Mouse (Mus musculus): ENCODE data around the gene Mfsd11.
"Not testable (repeated sequence)": the region's sequence is repeated elsewhere in the genome, so short reads cannot be mapped to it uniquely, and the experiment has no call there.

Mfsd11 gene

DNA sequence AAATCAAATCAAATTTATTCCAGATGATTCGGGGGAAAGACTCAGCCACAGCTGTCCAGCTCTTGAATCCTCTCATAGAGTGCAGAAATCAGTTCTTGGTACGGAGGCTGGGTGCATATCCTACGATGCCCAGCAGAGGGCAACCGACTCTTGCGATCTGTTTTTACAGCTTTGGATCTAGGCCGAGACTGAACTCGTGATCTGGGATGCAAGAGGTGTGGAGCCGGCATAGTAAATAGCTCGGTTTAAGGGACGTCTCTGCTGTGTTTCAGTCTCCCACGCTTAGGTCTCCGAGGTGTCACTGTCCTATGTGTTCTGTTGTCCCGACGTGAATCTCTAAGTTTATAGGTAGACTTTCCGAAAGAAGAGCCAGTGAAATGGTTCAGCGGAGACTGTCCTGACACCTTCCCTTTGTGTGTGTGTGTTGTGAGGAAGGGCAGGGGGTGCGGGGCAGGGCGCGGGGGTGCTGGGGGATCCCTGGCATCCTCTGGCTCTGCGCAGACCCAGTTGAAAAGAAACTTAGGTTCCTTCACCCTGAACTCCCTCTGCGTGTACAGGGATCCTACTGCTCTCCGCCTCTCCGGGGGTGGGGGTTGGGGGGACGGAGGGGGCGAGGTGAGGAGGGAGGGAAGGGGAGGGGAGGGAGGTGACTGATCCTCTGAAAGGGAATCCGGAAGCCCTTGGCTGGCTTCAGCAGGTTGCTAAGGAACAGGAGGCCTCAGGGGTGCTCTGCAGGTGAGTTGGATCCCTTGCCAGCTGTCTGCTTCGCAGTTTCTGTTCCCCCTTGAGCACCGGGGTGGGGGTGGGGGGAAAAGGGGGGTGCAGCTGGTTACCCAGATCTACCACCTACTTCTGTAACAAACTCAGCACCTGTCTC is 33.3 kb downstream of the Mfsd11 start:
- peak; percentile 80 to 84 for DNase-seq

- no peak for DNase-seq
Measured at GRCm38 (mm10) chr11:116887136-116887535, 34.9 kb downstream of the Mfsd11 start.

- no peak for DNase-seq
Measured at GRCm38 (mm10) chr11:116893532-116894442, 41.5 kb downstream of the Mfsd11 start.

DNA sequence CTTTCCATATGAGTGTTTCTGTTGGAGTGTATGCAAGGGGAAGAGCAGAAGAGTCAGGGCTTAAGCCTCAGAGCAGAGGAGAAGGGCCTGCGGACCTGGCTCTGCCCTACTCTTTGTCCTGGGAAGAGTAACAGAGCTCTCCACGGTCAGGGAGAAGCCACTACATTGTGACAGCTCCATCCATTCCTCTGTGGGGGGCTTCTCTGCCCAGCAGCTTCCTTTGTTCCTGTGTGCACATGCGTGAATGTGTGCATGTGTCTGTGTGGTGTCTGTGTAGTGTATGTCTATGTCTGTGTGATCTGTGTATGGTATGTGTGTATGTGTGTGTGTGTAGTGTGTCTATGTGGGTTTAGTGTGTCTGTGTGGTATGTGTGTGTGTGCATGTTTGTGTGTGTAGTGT is 43.2 kb downstream of the Mfsd11 start:
- no peak for DNase-seq

- DNase-seq, result no peak
Measured at GRCm38 (mm10) chr11:116899247-116899646, 47.0 kb downstream of the Mfsd11 start.

GRCm38 (mm10) chr11:116902588-116902987 is 50.3 kb downstream of the Mfsd11 start:
- DNase-seq, result not testable (repeated sequence)

- DNase-seq, result no peak
Measured at GRCm38 (mm10) chr11:116905741-116906456, 53.7 kb downstream of the Mfsd11 start.

GRCm38 (mm10) chr11:116913573-116913972 is 61.3 kb downstream of the Mfsd11 start:
- DNase-seq, result no peak

DNA sequence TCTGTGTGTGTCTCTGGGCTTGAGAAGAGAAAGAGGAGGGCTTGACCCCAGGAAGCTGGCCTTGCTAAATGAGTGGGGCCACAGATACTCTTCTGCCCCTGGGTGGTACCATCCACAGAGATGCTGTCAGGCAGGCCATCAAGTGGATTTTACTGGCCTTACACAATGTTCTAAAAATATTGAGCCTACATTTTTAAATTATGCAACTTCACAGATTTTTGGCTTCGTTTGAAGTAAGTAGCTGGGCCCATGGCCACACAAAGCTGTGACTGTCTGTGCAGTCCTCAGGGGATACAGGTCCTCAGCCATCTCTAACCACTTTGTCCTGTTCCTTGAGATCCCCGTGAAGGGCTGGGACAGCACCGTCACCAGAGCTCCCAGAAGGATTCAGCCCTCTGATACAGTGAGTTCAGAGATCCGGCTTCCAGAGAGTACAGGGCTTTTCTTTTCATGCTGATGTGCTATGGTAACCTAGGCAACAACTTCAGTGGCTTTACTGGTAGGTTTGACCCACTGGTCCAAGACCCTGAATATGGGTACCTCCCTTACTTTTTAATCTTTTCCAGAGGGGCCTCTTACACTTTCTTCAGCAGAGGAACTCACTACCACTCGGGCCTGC is 62.1 kb downstream of the Mfsd11 start:
- no peak for DNase-seq

GRCm38 (mm10) chr11:116915241-116915640 is 63.0 kb downstream of the Mfsd11 start:
- DNase-seq, result no peak

DNA sequence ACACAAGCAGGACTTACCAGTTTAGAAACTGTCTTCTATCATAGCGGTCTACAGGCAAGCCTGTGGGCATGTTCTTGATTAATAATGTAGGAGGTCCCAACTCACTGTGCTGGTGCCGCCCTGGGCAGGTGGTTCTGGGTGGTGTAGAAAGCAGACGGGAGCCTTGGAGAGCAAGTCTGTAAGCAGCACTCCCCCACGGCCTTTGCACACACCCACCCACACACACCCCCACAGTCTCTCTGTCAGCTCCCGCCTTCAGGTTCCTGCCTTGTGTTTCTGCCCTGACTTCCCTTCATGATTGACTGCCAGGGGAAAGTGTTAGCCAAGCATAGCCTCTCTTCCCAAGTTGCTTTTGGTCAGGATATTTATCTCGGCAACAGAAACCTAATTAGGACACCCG is 65.1 kb downstream of the Mfsd11 start:
- no peak for DNase-seq

DNA sequence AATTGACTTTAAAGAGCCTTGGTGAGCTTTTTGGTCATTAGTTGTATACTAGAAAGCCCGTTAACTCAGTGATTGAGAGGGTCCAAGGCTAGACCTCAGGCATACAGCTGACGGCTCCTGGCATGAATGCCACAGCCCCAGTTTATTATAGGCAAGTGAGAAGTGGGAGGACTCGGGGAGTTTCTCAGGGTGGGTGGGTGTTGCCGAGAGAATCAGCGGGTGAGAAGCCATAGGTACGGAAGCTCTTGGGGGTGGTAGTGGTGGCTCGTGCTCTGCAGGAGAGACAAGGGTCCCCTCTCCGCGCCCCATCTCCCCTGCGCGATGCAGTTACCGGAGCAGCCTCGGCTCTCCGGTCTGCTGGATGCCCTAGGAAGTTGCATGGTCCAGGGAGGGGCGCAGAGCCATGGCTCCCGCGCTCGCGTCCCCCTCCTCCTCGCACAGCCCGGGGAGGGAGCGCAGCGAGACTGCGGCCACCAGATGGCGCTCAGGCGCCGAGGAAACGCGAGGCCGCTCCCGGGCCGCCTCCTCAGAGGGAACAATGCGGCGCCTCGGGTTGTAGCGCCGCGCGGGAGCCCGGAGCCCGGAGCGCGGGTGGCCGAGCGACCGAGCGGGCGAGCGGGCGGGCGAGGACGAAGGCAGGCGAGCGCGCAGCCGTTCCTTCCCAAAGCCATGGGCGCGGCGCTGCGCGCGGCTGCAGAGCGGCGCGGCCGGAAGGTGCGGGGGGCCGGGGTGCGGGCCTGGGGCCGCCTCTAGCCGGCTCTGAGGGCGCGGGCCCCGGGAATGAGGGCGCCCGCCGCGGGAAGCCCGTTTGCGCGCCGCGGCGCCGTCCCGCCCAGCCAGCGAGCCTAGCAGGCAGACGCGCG is 66.3 kb downstream of the Mfsd11 start, which contains the start of gene Mgat5b:
Mgat5b (plus strand) TSS at position 541 of the 863 bp plus-strand sequence.
- DNase-seq, result peak; percentile 86 to 91

DNA sequence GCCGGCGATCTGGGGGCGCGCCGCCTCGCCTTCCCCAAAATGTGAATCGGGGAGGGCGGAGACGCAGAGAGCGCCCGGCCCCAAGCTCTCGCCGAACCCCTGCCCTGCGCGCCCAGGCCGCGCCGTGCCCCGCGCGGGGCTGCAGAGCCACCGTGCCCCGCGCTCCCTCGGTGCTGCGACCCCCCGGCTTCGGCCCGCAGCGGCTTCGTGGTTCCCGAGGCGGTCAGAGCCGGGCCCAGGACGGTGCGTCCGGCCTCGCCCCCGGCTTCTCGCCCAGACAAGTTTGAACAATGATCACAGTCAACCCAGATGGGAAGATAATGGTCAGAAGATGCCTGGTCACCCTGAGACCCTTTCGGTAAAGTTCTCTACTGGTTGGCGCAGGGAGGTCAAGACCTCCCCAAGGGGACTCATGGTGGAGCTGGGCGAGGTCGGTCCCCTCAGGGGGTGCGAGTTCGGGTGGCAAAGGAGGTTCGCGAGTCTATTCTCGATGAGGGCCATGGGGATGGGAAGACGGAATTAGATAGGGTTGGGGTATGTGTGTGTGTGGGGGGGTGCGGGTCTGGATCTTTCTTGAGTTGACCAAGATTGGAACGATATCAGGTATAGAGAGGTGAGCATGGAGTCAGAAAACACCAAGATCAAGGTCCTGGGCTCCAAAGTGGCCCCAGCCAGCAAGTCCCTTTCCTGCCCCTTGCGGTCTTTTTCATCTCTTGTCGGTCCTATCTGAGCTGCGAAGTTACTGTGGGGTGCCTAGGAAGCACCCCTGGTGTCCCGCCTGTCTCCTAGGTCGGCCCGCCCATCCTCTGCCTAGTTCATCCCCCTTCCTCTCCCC is 67.2 kb downstream of the Mfsd11 start:
- DNase-seq, result peak in 1 of 2 experiments; percentile 16

GRCm38 (mm10) chr11:116920746-116921145 is 68.5 kb downstream of the Mfsd11 start:
- DNase-seq, result no peak

DNA sequence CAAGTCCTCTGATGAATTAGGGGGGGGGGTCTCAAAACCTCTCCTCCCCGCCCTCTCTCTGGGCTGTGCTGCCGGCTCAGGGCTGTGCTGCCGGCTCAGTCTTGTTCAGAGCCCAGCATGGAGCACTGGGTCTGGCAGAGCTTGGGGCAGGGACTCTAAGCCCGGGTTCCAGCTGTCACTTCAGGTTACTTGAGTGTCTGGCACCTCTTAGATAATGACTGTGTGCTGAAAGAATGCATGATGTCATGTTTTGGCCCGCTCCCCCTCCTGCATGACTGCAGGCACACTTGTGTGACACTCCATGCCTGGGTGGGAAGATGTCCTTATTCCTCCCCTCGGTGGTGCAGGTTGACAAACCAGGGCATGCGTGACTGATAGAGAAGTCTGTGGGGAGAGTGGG is 69.8 kb downstream of the Mfsd11 start:
- peak; percentile 47 to 60 for DNase-seq

All from cerebellum, postnatal 36 days (tissue).